Mouse (Mus musculus): ENCODE results near the gene Slc5a5.

DNA sequence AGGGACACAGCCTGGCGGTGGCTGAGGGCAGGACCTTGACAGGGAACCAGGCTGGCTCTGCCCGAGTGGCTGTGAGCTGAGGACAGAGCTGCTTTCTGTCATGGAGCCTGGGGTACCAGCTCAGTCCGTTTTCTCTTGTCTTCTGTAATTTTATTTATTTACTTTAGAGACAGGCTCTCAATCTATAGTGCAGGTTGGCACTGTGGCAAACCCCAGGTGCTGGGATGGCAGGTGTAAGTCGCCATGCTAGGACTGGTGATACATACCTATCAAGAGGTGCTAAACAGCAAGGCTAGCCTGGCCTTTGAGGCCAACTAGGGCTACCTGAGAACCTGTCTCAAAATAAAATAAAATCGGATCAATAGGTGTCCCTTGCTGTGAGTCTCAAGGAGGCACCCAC lies 36.5 kb downstream of the Slc5a5 start:
- TF ChIP-seq POLR2A (IDR thresholded peaks at IDR 0.05; ENCODE audit: control insufficient read depth, low read depth, low read length) = no peak
- no peak for TF ChIP-seq CTCF (IDR thresholded peaks at IDR 0.05; ENCODE audit: control insufficient read depth, insufficient read depth, insufficient replicate concordance, low read depth, low read length)
